In genomic region chr19:42126219-42126605, GRCm38 (mm10) we compare ENCODE assay signal across 17 mouse cellular contexts. TPM values are rescaled to one million over a fixed set of nuclear protein-coding genes. Genes with fewer than 3 reads are reported as not detected.
DNase-seq lines count a peak whose midpoint lies in the region; ATAC-seq and TF ChIP-seq lines count a peak whose summit lies in the region.
"Had no signal": no experiment of that assay in that cellular context is flagged by ENCODE, and none has a peak within 500 bp of the region (broad histone marks: within the 10 kb centered on the region; RNA-seq: fewer than 3 reads in every experiment).

No protein-coding gene starts in this region.

- H3K36me3 ChIP-seq in ES-E14 (ENCODE audit: control insufficient read depth, insufficient read depth, low read length, poor library complexity, severe bottlenecking): peaks cover 32% of the 10 kb centered on the region

- peak overlapping the region; percentile 36 for H3K27ac ChIP-seq in left cerebral cortex, adult 2 months
- no peak overlapping the region for H3K27ac ChIP-seq in ES-E14 (ENCODE audit: insufficient read depth, low read depth, low read length, poor library complexity, severe bottlenecking)
- H3K27ac ChIP-seq in olfactory bulb, adult 2 months (ENCODE audit: insufficient read depth, low read depth, low read length): peak overlapping the region; percentile 36
- H3K27ac ChIP-seq: hindbrain, embryonic 10.5 days; liver, embryonic 14.5 days had no signal

- no peak for ATAC-seq in inflammation-experienced regulatory T-cells, adult 6 months

- in situ Hi-C loops in ES-E14 (cut with MboI; ENCODE audit: low sequenced_read_pairs in 2 of 2, unreplicated experiment in 2 of 2): no loop called here

- intact Hi-C loops in left cerebral cortex, adult 2 months (cut with DNase I): no loop called here
- intact Hi-C loops in left cerebral cortex, postnatal 10 days (cut with DNase I): no loop called here

- H3K9ac ChIP-seq in ES-E14 (ENCODE audit: insufficient read depth, low read depth, low read length, poor library complexity, severe bottlenecking): peak overlapping the region; percentile 10; the same call in 1 of the 2 replicates
- H3K9ac ChIP-seq: liver, embryonic 14.5 days had no signal

- DNase-seq in cerebellum, adult 11-12 months: peak; percentile 23
- DNase-seq in cerebellum, adult 9-10 months: no peak
- DNase-seq in left cerebral cortex, adult 2 months (ENCODE audit: extremely low spot score in 1 of 2, low spot score in 2 of 2): no peak
- no peak for DNase-seq in left cerebral cortex, postnatal 10 days (ENCODE audit: extremely low spot score in 1 of 2, low spot score in 2 of 2)
- no peak for DNase-seq in ES-E14 (ENCODE audit: low read depth, low spot score)
- DNase-seq in testis, postnatal 10 days (ENCODE audit: low spot score): no peak
- DNase-seq: cerebellum, postnatal 10 days; gastrocnemius, postnatal 25 days; kidney, postnatal 10 days; layer of hippocampus, adult 9-11 months; right cerebral cortex, adult 18-20 months had no signal

- H3K9me3 ChIP-seq in ES-E14 (ENCODE audit: control insufficient read depth, insufficient read depth, low read depth, low read length): no peaks in the 10 kb centered on the region
- H3K9me3 ChIP-seq: hindbrain, embryonic 10.5 days had no signal

- peaks cover 20 to 26% of the 10 kb centered on the region in 2 experiments for H3K4me1 ChIP-seq in ES-E14 (ENCODE audit: control insufficient read depth in 2 of 2, insufficient read depth in 2 of 2, low read length in 2 of 2, poor library complexity in 1 of 2)
- peaks cover 26% of the 10 kb centered on the region for H3K4me1 ChIP-seq in olfactory bulb, adult 2 months (ENCODE audit: control insufficient read depth, insufficient read depth, low read length)

- TF ChIP-seq POLR2A in olfactory bulb, adult 2 months (IDR thresholded peaks at IDR 0.05; ENCODE audit: insufficient read depth, low read depth, low read length): no peak

- TF ChIP-seq CTCF in left cerebral cortex, adult 2 months (IDR thresholded peaks at IDR 0.05): no peak
- no peak for TF ChIP-seq CTCF in olfactory bulb, adult 2 months (IDR thresholded peaks at IDR 0.05; ENCODE audit: insufficient read depth, low read depth, low read length)

- H3K4me3 ChIP-seq in left cerebral cortex, adult 2 months: no peak overlapping the region
- no peak overlapping the region for H3K4me3 ChIP-seq in ES-E14 (ENCODE audit: insufficient read depth in 1 of 2, low read depth in 1 of 2, low read length in 2 of 2, poor library complexity in 1 of 2, severe bottlenecking in 1 of 2)
- H3K4me3 ChIP-seq in olfactory bulb, adult 2 months (ENCODE audit: insufficient read depth, low read depth, low read length): 0 out of 2 replicates have a peak overlapping the region, but pooled peaks have one; percentile 2
- H3K4me3 ChIP-seq: erythroblast, embryonic 14.5 days; hindbrain, embryonic 10.5 days had no signal

- WGBS in olfactory bulb, adult 2 months: 76% methylated on average over 6 of the region's 6 CpGs

TF ChIP-seq in ES-E14, 5 proteins besides CTCF, POLR2A, EP300 and RAD21:
- TF ChIP-seq MAFK (IDR thresholded peaks at IDR 0.05; ENCODE audit: insufficient read depth, low read depth, low read length): no peak
- TF ChIP-seq ZNF384 (IDR thresholded peaks at IDR 0.05; ENCODE audit: low read depth, low read length): no peak
- no peak for TF ChIP-seq ZC3H11A (IDR thresholded peaks at IDR 0.05; ENCODE audit: borderline replicate concordance, low read depth, low read length)
- TF ChIP-seq CHD2 (IDR thresholded peaks at IDR 0.05; ENCODE audit: low read depth, low read length): no peak
- TF ChIP-seq HCFC1 (IDR thresholded peaks at IDR 0.05; ENCODE audit: borderline replicate concordance, insufficient read depth, low read length): no peak

RNA-seq across cellular contexts. Expression of gene Avpi1, which starts 2.6 kb away (rescaled TPM):
- total RNA-seq in left cerebral cortex, adult 2 months (2021): 10 to 100 TPM; 27.6 to 30.9 TPM
- total RNA-seq in left cerebral cortex, postnatal 10 days (2021): 10 to 100 TPM; 20.6 to 21.4 TPM
- total RNA-seq in ES-E14 (2012; rRNA removed): 98.8 and 99.2 TPM in 2 replicates
- not detected in 2 replicates for polyA plus RNA-seq in olfactory bulb, adult 2 months (2012; ENCODE audit: insufficient read depth, insufficient read length, low replicate concordance, missing spikeins)
- polyA plus RNA-seq in inflammation-experienced regulatory T-cells, adult 6 months (2017; shearing (Covaris generic)): 10 to 100 TPM in 1 of 3 experiments, 1 to 10 TPM in 2; 6.1 to 12.0 (median 6.8) TPM

RNA-seq across cellular contexts. Expression of gene Marveld1, which starts 21.0 kb away (rescaled TPM):
- total RNA-seq in left cerebral cortex, adult 2 months (2021): 10 to 100 TPM in 1 of 2 experiments, 1 to 10 TPM in 1; 8.0 to 10.6 TPM
- 10 to 100 TPM; 11.7 to 13.5 TPM for total RNA-seq in left cerebral cortex, postnatal 10 days (2021)
- total RNA-seq in ES-E14 (2012; rRNA removed): 39.8 and 56.3 TPM in 2 replicates
- polyA plus RNA-seq in olfactory bulb, adult 2 months (2012; ENCODE audit: insufficient read depth, insufficient read length, low replicate concordance, missing spikeins): not detected in 2 replicates
- 1 to 10 TPM; 2.9 to 8.7 (median 6.9) TPM for polyA plus RNA-seq in inflammation-experienced regulatory T-cells, adult 6 months (2017; shearing (Covaris generic))

RNA-seq across cellular contexts. Expression of gene Pi4k2a, which starts 35.9 kb away (rescaled TPM):
- 10 to 100 TPM; 65.6 to 67.3 TPM for total RNA-seq in left cerebral cortex, adult 2 months (2021)
- 10 to 100 TPM; 46.3 to 47.0 TPM for total RNA-seq in left cerebral cortex, postnatal 10 days (2021)
- 23.2 and 23.4 TPM in 2 replicates for total RNA-seq in ES-E14 (2012; rRNA removed)
- polyA plus RNA-seq in olfactory bulb, adult 2 months (2012; ENCODE audit: insufficient read depth, insufficient read length, low replicate concordance, missing spikeins): not detected in 2 replicates
- polyA plus RNA-seq in inflammation-experienced regulatory T-cells, adult 6 months (2017; shearing (Covaris generic)): 10 to 100 TPM in 2 of 3 experiments, 1 to 10 TPM in 1; 8.1 to 16.7 (median 11.9) TPM

RNA-seq across cellular contexts. Expression of gene Zfyve27, which starts 37.5 kb away (rescaled TPM):
- total RNA-seq in left cerebral cortex, adult 2 months (2021): 100 to 1,000 TPM in 1 of 2 experiments, 10 to 100 TPM in 1; 87.7 to 107 TPM
- total RNA-seq in left cerebral cortex, postnatal 10 days (2021): 100 to 1,000 TPM in 1 of 2 experiments, 10 to 100 TPM in 1; 93.9 to 100 TPM
- 45.9 and 78.1 TPM in 2 replicates for total RNA-seq in ES-E14 (2012; rRNA removed)
- polyA plus RNA-seq in olfactory bulb, adult 2 months (2012; ENCODE audit: insufficient read depth, insufficient read length, low replicate concordance, missing spikeins): not detected in 2 replicates
- polyA plus RNA-seq in inflammation-experienced regulatory T-cells, adult 6 months (2017; shearing (Covaris generic)): 10 to 100 TPM; 12.1 to 18.8 (median 17.9) TPM

RNA-seq across cellular contexts. Expression of gene Morn4, which starts 40.1 kb away (rescaled TPM):
- 10 to 100 TPM; 64.0 to 66.2 TPM for total RNA-seq in left cerebral cortex, adult 2 months (2021)
- 10 to 100 TPM; 71.3 to 73.3 TPM for total RNA-seq in left cerebral cortex, postnatal 10 days (2021)
- total RNA-seq in ES-E14 (2012; rRNA removed): 2.9 and 3.1 TPM in 2 replicates
- polyA plus RNA-seq in olfactory bulb, adult 2 months (2012; ENCODE audit: insufficient read depth, insufficient read length, low replicate concordance, missing spikeins): not detected in 2 replicates
- under 1 TPM; 0.55 to 0.75 (median 0.65) TPM for polyA plus RNA-seq in inflammation-experienced regulatory T-cells, adult 6 months (2017; shearing (Covaris generic))
- total RNA-seq: neutrophil, adult 5-6 weeks had no signal
